ENCODE assay signal across 9 mouse cellular contexts in genomic region chr9:42896421-42897210, GRCm38 (mm10). TPM values are rescaled to one million over a fixed set of nuclear protein-coding genes. Genes with fewer than 3 reads are reported as not detected.
DNase-seq lines count a peak whose midpoint lies in the region; ATAC-seq and TF ChIP-seq lines count a peak whose summit lies in the region.
"Had no signal": no experiment of that assay in that cellular context is flagged by ENCODE, and none has a peak within 500 bp of the region (broad histone marks: within the 10 kb centered on the region; RNA-seq: fewer than 3 reads in every experiment).

No protein-coding gene starts in this region.

- peak overlapping the region; percentile 52 for H3K4me3 ChIP-seq in kidney, embryonic 16.5 days (ENCODE audit: low read length)
- H3K4me3 ChIP-seq in kidney, adult 2 months (ENCODE audit: insufficient read depth, low read depth, low read length), result no peak overlapping the region
- H3K4me3 ChIP-seq in forebrain, embryonic 10.5 days, result peak overlapping the region; percentile 63
- H3K4me3 ChIP-seq in limb, embryonic 12.5 days (replicated peaks), result peak overlapping the region; percentile 55

- 3% methylated on average over 16 of the region's 16 CpGs for WGBS in kidney, embryonic 16.5 days
- 13% methylated on average over 16 of the region's 16 CpGs for WGBS in kidney, adult 2 months
- 4% methylated on average over 16 of the region's 16 CpGs for WGBS in forebrain, embryonic 10.5 days
- WGBS in limb, embryonic 12.5 days, result 2% methylated on average over 16 of the region's 16 CpGs

- no peaks in the 10 kb centered on the region for H3K36me3 ChIP-seq in kidney, embryonic 16.5 days (ENCODE audit: insufficient read depth, low read length)
- no peaks in the 10 kb centered on the region for H3K36me3 ChIP-seq in kidney, adult 2 months (ENCODE audit: control insufficient read depth, insufficient read depth, low read length)
- H3K36me3 ChIP-seq in forebrain, embryonic 10.5 days (replicated peaks), result no peaks in the 10 kb centered on the region
- H3K36me3 ChIP-seq in limb, embryonic 12.5 days, result no peaks in the 10 kb centered on the region

- no peaks in the 10 kb centered on the region; the same call in 1 of the 2 replicates for H3K27me3 ChIP-seq in kidney, embryonic 16.5 days (ENCODE audit: insufficient read depth, low read length)
- no peaks in the 10 kb centered on the region for H3K27me3 ChIP-seq in kidney, adult 2 months (replicated peaks; ENCODE audit: control insufficient read depth, insufficient read depth, low read length)
- H3K27me3 ChIP-seq in forebrain, embryonic 10.5 days (ENCODE audit: poor library complexity, severe bottlenecking), result peaks cover 86% of the 10 kb centered on the region
- H3K27me3 ChIP-seq in limb, embryonic 12.5 days, result peaks cover 34% of the 10 kb centered on the region

- no peak for ATAC-seq in kidney, embryonic 16.5 days (ENCODE audit: low FRiP score, low TSS enrichment)
- ATAC-seq in limb, embryonic 12.5 days (ENCODE audit: insufficient number of reproducible peaks, insufficient read depth, low FRiP score, low TSS enrichment, low read depth), result no peak
- ATAC-seq: Patski had no signal

- no peak for TF ChIP-seq POLR2A in kidney, adult 2 months (IDR thresholded peaks at IDR 0.05; ENCODE audit: low read depth, low read length)

- no peak for TF ChIP-seq CTCF in kidney, adult 2 months (conservative IDR thresholded peaks at IDR 0.05; ENCODE audit: insufficient read depth, insufficient read length, low read depth, low read length)

- no peak for DNase-seq in kidney, adult 2 months
- DNase-seq in forebrain, embryonic 10.5 days (ENCODE audit: extremely low spot score, low spot score), result peak; percentile 37
- DNase-seq in retina, embryonic 14.5 days (ENCODE audit: low spot score), result peak; percentile 62
- DNase-seq in spleen, postnatal 10 days (ENCODE audit: low spot score in 2 of 2), result no peak
- DNase-seq in layer of hippocampus, postnatal 10 days (ENCODE audit: low spot score in 2 of 2), result no peak
- no peak for DNase-seq in kidney, postnatal 14 days

- H3K9me3 ChIP-seq in kidney, embryonic 16.5 days (ENCODE audit: low read length), result no peaks in the 10 kb centered on the region
- H3K9me3 ChIP-seq in forebrain, embryonic 10.5 days, result peaks cover 2% of the 10 kb centered on the region; the same call in 1 of the 2 replicates
- peaks cover 3% of the 10 kb centered on the region for H3K9me3 ChIP-seq in limb, embryonic 12.5 days

- H3K4me1 ChIP-seq in kidney, embryonic 16.5 days (ENCODE audit: insufficient read depth, low read length), result peaks cover 26% of the 10 kb centered on the region
- H3K4me1 ChIP-seq in kidney, adult 2 months (ENCODE audit: control insufficient read depth, insufficient read depth, low read length), result no peaks in the 10 kb centered on the region
- peaks cover 38% of the 10 kb centered on the region for H3K4me1 ChIP-seq in forebrain, embryonic 10.5 days
- H3K4me1 ChIP-seq in limb, embryonic 12.5 days (replicated peaks), result peaks cover 28% of the 10 kb centered on the region

- no peak overlapping the region for H3K27ac ChIP-seq in kidney, embryonic 16.5 days (ENCODE audit: low read length)
- no peak overlapping the region for H3K27ac ChIP-seq in kidney, adult 2 months (ENCODE audit: insufficient read depth, low read depth, low read length)
- H3K27ac ChIP-seq in forebrain, embryonic 10.5 days, result peak overlapping the region; percentile 84; the same call in 1 of the 2 replicates
- no peak overlapping the region for H3K27ac ChIP-seq in limb, embryonic 12.5 days

- H3K4me2 ChIP-seq in kidney, embryonic 16.5 days (replicated peaks; ENCODE audit: low read depth, low read length), result peak overlapping the region; percentile 79
- peak overlapping the region; percentile 99 for H3K4me2 ChIP-seq in limb, embryonic 12.5 days

- 0 out of 2 replicates have a peak overlapping the region, but pooled peaks have one; percentile 10 for H3K9ac ChIP-seq in kidney, embryonic 16.5 days (replicated peaks; ENCODE audit: low read length)
- H3K9ac ChIP-seq in limb, embryonic 12.5 days (replicated peaks), result peak overlapping the region; percentile 60; the same call in 1 of the 2 replicates

RNA-seq across cellular contexts. Expression of gene Grik4, which starts 47.7 kb away (rescaled TPM):
- 3.3 and 4.4 TPM in 2 replicates for polyA plus RNA-seq in kidney, embryonic 16.5 days (2015; fragmentation: Nextera tagmentation; extraction: Ambion mirVana)
- polyA plus RNA-seq in kidney, adult 2 months (2012; rRNA removed), result 0.05 and 0.11 TPM in 2 replicates
- 1.0 and 1.5 TPM in 2 replicates for polyA plus RNA-seq in forebrain, embryonic 10.5 days (2016; fragmentation: Nextera tagmentation; extraction: Ambion mirVana)
- 1.5 and 2.6 TPM in 2 replicates for polyA plus RNA-seq in limb, embryonic 12.5 days (2016; fragmentation: Nextera tagmentation; extraction: Ambion mirVana)
- total RNA-seq in layer of hippocampus, postnatal 10 days (2021), result 10 to 100 TPM; 50.8 to 60.9 TPM

Comparison
In these comparisons a context has a peak if more than half of its experiments do, and no peak if none do; other contexts are left out.
1. DNase-seq: peak in forebrain, embryonic 10.5 days (single experiment) and retina, embryonic 14.5 days (single experiment); none in kidney, adult 2 months (single experiment), spleen, postnatal 10 days (0 of 2), layer of hippocampus, postnatal 10 days (0 of 2) and kidney, postnatal 14 days (single experiment).